Mouse (Mus musculus) lung, adult 2 months (tissue): ENCODE results near the gene Ccdc8. TPM values are rescaled to one million over a fixed set of nuclear protein-coding genes. Genes with fewer than 3 reads are reported as not detected.
A peak's percentile ranks its signal among the peaks of the same experiment; 100 is the strongest.

Experiments
- DNase-seq: peaks from one replicate; pipeline ENCODE4 v3.0.0; 2022
- H3K4me1 ChIP-seq: fragments of 200-500 bp; 2 replicates; pipeline ENCODE4 v1.6.1; 2011; ENCODE audit warnings: low read length; ENCODE audit not compliant: control insufficient read depth, insufficient read depth
- H3K4me3 ChIP-seq: fragments of 200-500 bp; replicated peaks from 2 replicates; pipeline ENCODE3; 2011; ENCODE audit warnings: low read depth, mild to moderate bottlenecking, control low read depth, low read length; ENCODE audit errors: extremely low read depth
- CTCF ChIP-seq: fragments of 200-500 bp; IDR thresholded peaks from 2 replicates; pipeline ENCODE4 v1.5.1; 2011; ENCODE audit warnings: mild to moderate bottlenecking, low read length, control low read depth; ENCODE audit not compliant: insufficient read depth
- POLR2A ChIP-seq: fragments of 200-500 bp; IDR thresholded peaks from 2 replicates; pipeline ENCODE4 v1.6.1; 2011; ENCODE audit warnings: low read depth, mild to moderate bottlenecking, control low read depth, low read length, borderline replicate concordance; ENCODE audit errors: extremely low read depth
- WGBS: fragments of 180-500 bp; shearing (Covaris S2); methylation state at CpG from one replicate; pipeline ENCODE4 v1.1.7; 2018; 5-methylcytosine and 5-hydroxymethylcytosine counted together
- polyA plus RNA-seq: library from polyadenylated mRNA; depleted of rRNA; stranded (reverse); fragments of >200 nt; gene quantifications from 2 replicates; pipeline ENCODE4 v1.2.3, GENCODE M21; 2012

Ccdc8 gene
- polyA plus RNA-seq, 1 experiment: 5.2 TPM

DNA sequence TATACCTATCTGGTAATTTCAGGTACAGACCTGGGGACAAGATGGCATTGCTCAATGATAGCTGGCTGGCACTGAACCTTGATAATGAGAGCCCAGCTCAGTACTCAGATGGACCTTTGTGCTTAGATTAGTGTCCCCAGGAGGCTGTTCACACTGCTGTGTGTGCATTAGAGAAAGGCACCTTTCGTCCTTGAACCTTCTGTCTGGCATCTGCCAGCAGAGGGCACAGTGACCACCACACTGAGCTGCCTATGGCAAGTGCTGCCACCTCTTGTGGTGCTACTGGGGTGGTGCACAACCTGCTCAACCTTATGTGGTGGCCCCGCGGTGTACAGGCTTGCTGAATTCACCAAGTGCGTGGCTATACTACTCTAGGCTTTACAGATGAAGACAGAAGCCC, 14.8 kb downstream of the Ccdc8 start:
- WGBS: 60% methylated on average over 4 of the region's 4 CpGs
- Histone ChIP-seq H3K4me3 (no peak overlapping the region), H3K4me1 (no peaks in the 10 kb centered on the region)
- TF ChIP-seq CTCF: peak; percentile 79
- no peak for TF ChIP-seq POLR2A
- no peak for DNase-seq

DNA sequence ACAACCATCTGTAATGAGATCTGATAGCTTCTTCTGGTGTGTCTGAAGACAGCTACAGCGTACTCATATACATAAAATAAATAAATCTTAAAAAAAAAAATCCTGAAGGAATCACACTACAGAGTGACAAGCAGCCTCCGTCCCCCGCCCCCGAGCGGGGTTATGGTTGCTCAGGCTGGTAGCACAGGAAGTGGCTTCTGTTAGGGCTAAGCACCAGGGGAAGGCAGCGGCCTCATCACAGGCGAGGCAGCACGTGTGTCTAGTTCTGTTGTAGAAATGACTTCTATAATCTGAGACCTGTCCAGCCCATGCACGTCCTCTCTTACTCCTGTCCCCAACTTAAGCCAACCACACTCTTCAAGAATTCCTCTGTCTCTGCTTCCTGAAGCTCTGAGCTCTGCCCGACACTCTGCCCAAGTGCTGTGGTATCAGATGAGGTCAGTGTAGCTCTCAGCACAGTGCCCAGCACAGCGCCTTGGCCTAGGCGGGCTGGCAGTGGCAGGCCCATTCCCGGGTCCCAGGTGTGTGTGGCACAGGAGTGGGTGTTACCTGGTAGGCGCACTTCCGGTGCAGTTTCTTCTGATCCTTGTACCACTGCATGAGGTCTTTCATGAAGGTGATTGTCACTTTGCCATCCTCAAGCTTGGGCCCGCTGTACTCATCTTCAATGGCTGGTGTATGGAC, 17.0 kb downstream of the Ccdc8 start:
- TF ChIP-seq CTCF (no peak), POLR2A (no peak)
- no peak for DNase-seq
- WGBS: 75% methylated on average over 16 of the region's 16 CpGs
- no peak overlapping the region for H3K4me3 ChIP-seq
- no peaks in the 10 kb centered on the region for H3K4me1 ChIP-seq

DNA sequence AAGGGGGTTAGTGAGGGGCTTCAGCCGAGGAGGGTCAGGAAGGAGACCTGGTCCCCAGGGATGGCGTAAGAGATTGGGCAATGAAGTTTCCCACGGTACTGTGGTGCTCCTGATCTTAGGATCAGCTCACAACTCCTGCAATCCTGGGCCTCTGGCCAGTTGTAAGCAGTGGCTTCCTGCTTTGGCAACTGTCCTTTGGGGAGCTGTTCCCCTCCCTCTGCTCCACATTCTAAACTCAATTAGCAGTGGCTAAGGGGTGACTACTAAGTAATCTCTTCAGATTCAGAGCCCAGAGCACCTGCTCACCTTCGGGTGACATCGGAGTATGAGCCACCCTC, 17.5 kb downstream of the Ccdc8 start:
- TF ChIP-seq CTCF (no peak), POLR2A (no peak)
- Histone ChIP-seq H3K4me1 (no peaks in the 10 kb centered on the region), H3K4me3 (no peak overlapping the region)
- DNase-seq: no peak
- 48% methylated on average over 5 of the region's 5 CpGs for WGBS

DNA sequence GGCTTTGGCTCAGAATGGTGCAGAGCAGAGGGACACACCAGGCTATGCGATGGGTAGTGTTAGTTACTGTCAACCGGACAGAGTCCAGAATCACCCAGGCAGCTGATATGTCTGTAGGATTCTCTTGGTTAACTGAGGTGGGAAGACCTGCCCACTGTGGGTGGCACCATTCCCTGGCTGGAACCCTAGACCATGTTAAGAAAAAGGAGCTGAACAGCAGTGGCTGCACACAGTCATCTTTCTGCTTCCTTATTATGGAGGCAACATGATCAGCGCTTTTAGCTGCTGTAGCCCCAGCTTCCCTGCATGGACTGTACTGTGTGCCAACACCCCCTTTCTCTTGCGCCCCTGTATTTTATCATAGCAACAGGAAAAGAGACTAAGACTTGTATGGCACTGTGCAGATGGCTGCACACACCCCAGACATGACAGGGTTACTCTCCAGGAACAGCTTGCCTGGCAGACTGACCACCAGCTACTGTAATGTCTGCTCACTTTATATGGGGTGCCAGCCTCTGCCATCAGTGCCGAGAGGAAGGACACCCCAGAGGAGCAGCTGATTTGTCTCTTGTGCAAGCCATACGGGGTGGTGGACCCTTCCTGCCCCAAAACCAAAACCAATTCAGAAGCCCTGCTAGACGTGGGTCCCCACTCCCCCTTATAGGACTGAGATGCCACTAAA, 19.5 kb downstream of the Ccdc8 start:
- no peak for TF ChIP-seq CTCF
- TF ChIP-seq POLR2A: no peak
- Histone ChIP-seq H3K4me1 (no peaks in the 10 kb centered on the region), H3K4me3 (no peak overlapping the region)
- WGBS: 91% methylated on average over 7 of the region's 7 CpGs
- DNase-seq: no peak

DNA sequence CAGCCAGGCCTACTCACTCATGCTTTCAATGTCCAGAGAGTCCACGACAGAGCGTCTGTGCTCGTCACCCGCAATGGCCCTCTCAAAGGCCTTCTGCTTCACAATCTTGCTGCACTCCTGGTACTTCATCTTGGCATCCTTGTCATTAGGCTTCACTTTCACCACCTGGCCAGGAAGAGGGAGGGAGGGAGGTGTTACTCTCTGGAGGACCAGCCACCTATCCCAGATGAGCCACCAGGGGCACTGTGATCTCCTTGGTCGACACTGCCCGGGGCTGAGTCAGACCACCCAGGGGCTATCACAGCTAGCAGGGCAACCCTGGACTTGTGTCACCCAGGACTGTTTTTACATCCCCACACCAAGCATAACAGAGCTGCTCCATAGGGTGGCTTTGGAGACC, 22.9 kb downstream of the Ccdc8 start:
- no peak for TF ChIP-seq CTCF
- TF ChIP-seq POLR2A: no peak
- DNase-seq: no peak
- WGBS: 86% methylated on average over 6 of the region's 6 CpGs
- Histone ChIP-seq H3K4me1 (peaks cover 3% of the 10 kb centered on the region), H3K4me3 (no peak overlapping the region)

DNA sequence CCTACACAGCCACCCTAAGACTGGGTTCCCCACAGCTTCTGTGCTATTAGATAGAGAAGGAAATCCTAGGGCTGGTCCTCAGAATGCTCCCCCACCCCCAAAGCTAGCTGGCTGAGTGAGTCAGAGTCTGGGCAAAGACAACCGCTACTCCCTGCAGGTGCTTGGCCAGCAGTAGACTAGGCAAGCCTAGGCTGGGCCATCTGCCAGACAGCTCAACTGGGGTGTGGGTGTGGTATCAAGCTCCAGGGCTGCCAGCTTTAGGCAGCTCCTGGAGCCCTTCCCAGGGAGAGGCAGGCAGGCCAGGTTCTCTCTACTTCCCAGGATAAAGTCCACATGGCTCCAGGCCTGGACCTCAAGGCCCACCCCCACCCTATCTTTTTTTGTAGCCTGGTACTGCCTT, 24.5 kb downstream of the Ccdc8 start:
- whole genome bisulfite sequencing: 33% methylated on average over 1 of the region's 1 CpGs
- peak; percentile 77 for DNase-seq

DNA sequence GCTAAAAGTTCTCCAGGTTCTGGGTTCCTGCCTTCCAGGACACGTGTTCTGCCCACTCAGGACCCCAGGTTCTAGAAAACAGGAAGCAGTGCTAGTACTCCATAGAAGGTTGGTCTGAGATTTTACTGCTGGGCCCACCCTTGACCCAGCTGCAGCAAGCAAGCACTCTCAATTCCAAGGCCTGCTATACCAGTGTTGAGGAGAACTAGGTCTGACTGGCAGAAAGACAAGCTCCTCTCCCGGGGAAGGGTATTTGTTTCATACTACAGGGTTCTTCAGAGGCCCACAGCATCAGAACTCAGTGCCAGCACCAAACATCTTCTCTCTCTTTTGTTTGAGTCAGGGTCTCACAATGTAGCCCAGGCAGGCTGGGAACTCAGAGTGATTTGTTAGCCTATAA, 25.4 kb downstream of the Ccdc8 start:
- Histone ChIP-seq H3K4me3 (no peak overlapping the region), H3K4me1 (peaks cover 3% of the 10 kb centered on the region)
- TF ChIP-seq CTCF (no peak), POLR2A (no peak)
- DNase-seq: no peak
- WGBS: 70% methylated on average over 2 of the region's 2 CpGs

More for the DNA sequence above, 24.5 kb downstream of the Ccdc8 start:
- Histone ChIP-seq H3K4me3 (no peak overlapping the region), H3K4me1 (peaks cover 3% of the 10 kb centered on the region)
- no peak for TF ChIP-seq CTCF
- no peak for TF ChIP-seq POLR2A

DNA sequence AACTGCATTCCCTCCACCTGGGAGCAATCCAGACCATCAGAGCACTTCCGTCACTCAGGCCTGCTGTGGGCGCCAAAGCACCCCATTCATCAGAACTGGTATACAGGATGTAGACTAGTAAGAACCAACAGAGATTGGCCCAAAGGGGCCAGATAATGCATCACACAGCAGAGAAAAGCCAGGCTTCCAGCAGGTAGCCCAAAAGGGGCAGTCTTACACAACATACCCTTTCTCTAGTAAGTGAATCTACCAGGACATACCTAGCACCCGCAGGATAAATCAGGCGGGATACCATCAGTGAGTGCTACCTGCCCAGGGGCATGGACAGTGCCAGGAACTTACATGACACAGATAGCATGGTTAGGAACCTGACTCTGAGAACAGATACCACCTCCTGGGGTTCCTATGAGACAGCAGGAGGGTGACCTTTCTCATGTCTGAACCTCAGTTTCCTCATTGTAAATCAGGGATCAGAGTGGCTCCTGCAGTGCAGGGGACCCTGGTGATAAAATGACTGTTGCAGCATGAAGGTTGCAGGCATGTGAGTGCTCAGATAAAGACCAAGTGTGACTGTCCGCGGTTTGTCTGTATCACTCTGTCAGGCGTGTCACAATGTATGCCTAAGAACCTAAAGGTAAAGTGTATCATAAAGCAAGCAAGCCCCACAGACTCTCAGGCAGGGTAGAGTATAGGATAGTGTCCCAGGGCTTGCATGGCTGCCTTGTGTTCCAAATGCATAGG, 27.1 kb downstream of the Ccdc8 start:
- no peak for DNase-seq
- TF ChIP-seq CTCF (no peak), POLR2A (no peak)
- WGBS: 77% methylated on average over 7 of the region's 7 CpGs
- peaks cover 9% of the 10 kb centered on the region for H3K4me1 ChIP-seq
- no peak overlapping the region for H3K4me3 ChIP-seq

DNA sequence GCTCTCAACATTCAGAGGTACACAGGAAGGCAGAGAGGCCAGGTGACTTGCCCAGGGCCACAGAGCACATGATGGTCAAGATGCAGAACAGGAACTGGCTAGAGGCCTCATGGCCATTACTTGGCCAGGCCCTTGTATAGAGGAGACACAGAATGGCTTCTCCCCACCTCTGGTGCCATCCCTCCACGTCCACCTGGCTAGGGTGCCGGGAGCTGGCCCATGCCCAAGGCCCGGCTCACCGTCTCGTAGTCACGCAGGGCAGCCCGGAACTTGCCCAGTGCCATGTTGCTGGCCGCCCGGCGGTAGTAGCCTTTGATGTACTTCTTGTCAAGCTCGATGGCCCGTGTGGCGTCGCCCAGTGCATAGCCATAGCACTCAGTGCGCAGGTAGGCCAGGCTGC, 29.7 kb downstream of the Ccdc8 start:
- TF ChIP-seq POLR2A: no peak
- no peak for TF ChIP-seq CTCF
- no peak for DNase-seq
- Histone ChIP-seq H3K4me3 (no peak overlapping the region), H3K4me1 (peaks cover 19% of the 10 kb centered on the region)
- WGBS: 96% methylated on average over 15 of the region's 15 CpGs

DNA sequence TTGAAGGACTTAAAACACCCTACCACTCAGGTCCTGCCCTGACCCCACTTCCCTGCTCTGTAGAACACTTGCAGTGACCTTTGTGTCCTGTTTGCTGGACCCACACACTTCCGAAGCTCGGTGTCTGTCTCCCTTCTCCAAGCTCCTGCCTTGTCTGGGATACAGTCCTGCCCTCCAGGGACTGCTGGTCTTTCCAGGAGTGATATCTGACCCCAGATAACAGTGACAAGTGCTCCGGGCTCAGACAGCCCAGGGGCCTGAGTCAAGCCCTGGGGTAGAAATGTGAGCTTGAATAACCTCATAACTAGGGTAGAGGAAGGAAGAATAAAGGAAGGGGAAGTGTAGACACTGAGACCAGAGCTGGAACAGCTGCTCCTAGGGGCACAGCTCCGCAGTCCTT, 31.2 kb downstream of the Ccdc8 start:
- Histone ChIP-seq H3K4me3 (no peak overlapping the region), H3K4me1 (peaks cover 16% of the 10 kb centered on the region)
- TF ChIP-seq POLR2A: no peak
- TF ChIP-seq CTCF: no peak
- WGBS: 30% methylated on average over 4 of the region's 4 CpGs
- no peak for DNase-seq
